17 mouse cellular contexts compared by ENCODE assay signal in genomic region chr2:169766247-169766646, GRCm38 (mm10).
"Had no signal": no experiment of that assay in that cellular context is flagged by ENCODE, and none has a peak within 500 bp of the region (broad histone marks: within the 10 kb centered on the region; RNA-seq: fewer than 3 reads in every experiment).

No protein-coding gene starts in this region.

- H3K4me2 ChIP-seq: limb, embryonic 13.5 days; liver, embryonic 13.5 days; midbrain, embryonic 11.5 days had no signal

- DNase-seq: kidney, postnatal 25 days; layer of hippocampus, adult 9-11 months; liver; liver, embryonic 13.5 days; lung, adult 2 months; lung, postnatal 14 days; lung, postnatal 4 days; midbrain, embryonic 14.5 days; right cerebral cortex, adult 18-20 months; right cerebral cortex, postnatal 14 days; right cerebral cortex, postnatal 4 days; thymus, postnatal 25 days had no signal

- H3K27me3 ChIP-seq: limb, embryonic 13.5 days; liver, embryonic 13.5 days had no signal

- H3K9me3 ChIP-seq: limb, embryonic 10.5 days; limb, embryonic 13.5 days; liver, embryonic 13.5 days had no signal

- H3K36me3 ChIP-seq: limb, embryonic 10.5 days; limb, embryonic 13.5 days; liver, embryonic 13.5 days had no signal

- H3K27ac ChIP-seq: kidney, postnatal 0 days; layer of hippocampus, adult 2 months; limb, embryonic 10.5 days; limb, embryonic 13.5 days; liver, embryonic 13.5 days had no signal

- H3K4me1 ChIP-seq: limb, embryonic 13.5 days had no signal

- H3K4me3 ChIP-seq: layer of hippocampus, adult 2 months; limb, embryonic 10.5 days; limb, embryonic 13.5 days; liver, embryonic 13.5 days had no signal

- H3K9ac ChIP-seq: limb, embryonic 13.5 days; liver, embryonic 13.5 days had no signal
